Mouse (Mus musculus): ENCODE measurements around the gene Ifrd2. TPM values are rescaled to one million over a fixed set of nuclear protein-coding genes. Genes with fewer than 3 reads are reported as not detected.

The Ifrd2 gene
- total RNA-seq, 2 experiments from 2014 or later = 31.8 to 35.2 TPM

DNA sequence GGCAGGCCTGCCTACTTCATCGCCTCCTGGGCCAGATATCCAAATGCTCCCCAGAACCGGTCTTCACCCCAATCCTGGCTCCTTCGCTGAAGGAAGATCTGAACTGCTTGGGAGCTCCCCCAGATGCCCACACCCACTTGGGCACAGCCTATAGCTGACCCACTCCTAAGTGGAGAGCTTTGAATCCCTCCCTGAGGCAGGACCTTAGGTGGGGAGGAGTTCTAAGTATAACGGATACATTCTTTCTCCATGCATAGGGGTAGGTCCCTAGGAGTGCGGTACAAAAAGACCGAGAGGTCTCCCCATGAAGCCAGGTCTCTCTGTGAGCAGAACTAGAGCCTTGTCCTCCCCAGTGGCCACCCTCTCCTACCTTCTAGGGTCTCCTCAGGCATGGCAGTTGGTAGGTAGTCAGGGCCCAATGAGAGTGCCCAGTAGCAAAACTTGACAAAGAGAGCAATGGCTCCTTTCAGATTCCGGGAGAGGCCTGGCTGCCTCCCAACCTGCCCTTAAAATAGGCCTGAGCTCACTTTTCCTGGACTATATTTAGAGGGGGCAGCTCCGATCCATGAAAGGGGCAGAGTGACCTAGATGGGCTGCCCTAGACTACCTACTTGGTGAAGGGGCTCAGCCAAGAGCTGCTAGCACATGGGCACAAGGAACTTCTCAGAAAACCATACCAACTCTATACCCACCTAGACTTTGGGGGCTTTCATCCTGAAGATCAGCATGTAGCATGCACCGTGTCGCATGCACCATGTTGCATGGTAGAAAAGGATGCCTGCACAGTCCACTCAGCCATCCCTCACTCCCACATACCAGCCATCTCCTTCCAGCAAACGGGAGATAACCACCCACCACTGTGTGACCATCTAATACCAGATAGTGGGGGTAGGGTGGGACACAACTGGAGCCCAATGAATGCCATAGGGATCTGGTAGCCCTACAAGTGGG is 9.5 kb downstream of the Ifrd2 start:
- DNase-seq (ENCODE audit: low spot score in 2 of 2) = no peak

DNA sequence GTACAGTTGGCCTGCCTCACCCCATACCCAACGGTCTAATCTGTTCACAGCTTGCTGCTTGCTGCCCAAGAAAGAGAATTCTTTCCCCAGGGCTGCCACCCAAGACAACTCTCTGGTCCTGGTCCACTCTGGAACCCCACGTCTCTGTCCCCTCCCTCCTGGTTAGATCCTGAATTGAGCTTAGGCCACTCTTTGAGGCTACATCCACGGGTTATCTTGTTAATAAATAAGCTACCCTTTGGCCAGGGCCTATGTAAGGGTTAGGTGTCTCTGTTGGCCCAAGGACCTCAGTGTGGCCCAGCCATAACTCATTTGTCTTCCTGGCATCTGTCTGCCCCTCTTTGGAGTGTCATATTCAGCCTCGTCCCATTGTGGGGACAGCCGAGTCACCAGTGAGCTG is 10.9 kb downstream of the Ifrd2 start:
- no peak for DNase-seq (ENCODE audit: low spot score in 2 of 2)

DNA sequence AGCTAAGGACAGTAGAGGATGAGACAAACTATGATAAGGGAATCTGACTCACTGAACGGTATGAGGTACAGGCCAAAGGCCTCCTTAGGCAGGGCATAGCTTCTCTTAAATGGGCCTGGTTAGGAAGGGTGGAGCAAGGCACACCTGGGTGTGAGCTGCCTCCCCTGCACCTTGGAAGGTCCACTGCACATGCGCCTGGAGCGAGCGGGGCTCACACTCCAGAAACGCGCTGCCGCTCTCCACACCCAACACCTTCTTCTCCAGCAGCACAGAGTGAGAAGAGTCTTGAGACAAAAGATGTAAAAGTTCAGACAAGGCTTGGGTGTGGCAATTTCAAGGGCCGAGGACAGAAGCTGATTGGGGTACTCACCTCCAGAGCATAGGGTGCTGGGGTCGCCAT is 12.0 kb downstream of the Ifrd2 start:
- DNase-seq (ENCODE audit: low spot score in 2 of 2) = no peak

DNA sequence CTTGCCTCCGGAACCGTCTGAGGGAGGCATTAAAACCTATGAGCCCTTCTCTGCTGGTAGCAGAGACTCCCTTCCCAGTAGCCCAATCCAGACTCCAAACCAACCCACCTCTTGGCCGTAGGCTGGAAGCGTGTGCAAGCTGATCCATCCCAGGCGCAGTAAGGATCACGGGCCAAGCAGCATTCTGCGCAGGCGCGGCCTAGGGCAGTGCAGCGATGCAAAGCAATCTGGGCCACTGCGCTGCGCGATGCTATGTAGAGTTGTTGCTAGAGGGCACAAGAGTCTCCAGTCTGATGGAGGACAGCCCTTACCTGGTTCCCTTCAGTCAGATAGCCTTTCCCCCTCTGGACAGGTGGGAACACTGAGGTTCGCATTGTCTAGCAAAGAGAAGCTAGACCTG is 12.4 kb downstream of the Ifrd2 start:
- no peak for DNase-seq (ENCODE audit: low spot score in 2 of 2)

DNA sequence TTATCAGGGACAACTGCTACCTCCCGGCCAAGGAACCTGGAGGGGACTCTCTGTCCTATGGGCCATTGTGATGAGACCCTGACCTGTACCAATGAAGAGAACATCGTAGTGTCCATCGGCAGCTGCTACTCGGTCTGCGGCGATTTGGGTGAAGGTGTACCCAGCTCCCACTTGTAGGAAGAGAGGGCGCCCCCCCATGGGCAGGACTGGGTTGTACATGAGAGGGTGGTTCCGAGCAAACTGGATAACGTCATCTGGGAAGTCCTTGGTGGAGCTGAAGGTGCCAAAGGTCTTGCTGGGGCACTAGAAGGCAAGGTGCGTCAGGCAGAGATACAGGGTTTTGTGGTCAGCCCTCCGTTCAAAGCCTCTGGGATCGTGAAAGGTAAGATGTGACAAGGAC is 13.3 kb downstream of the Ifrd2 start:
- no peak for DNase-seq (ENCODE audit: low spot score in 2 of 2)

DNA sequence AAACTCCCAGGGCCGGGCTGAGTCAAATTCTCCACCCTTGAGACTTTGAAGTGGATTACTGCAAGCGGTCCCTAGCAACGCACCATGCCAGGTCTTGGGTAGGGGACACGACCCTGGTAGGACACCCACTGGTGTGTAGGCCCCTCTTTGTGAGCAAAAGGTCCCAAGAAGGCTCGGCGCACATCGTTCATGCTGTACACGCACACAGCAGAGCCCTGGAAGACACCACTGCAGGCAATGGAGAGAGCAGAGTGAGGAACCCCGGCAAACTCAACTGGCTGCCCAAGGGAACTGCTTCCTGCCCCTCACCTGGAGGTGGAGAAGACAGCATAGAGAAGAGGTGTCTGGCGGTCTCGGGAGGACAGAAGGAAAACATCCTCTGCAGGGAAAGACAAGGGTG is 13.8 kb downstream of the Ifrd2 start:
- no peak for DNase-seq (ENCODE audit: low spot score in 2 of 2)

DNA sequence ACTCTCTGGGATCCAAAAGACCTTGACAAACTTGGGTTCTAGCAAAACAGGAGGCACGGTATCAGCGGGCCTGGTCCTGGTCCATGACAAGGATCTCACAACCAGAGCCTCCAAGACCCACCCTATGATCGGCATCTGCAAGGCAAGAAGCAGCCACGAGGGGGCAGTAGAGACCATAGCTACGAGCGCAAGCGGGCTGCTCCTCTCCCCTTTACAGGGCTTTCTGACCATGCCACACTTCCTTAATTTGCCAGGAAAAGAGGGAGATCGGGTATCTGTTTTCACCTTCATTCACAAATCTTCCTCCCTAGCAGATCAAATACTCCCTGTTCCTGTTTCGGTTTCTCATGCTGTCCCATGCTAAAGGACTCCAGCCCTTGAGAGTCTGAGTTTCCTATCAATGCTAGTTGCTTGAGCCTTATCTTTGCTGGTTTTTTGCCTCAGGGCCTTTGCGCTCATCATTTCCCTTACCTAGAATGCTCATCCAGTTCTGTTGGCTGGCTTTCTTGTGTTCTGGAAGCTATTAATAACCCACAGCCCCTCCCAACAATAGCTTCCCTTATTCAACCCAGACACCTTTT is 14.7 kb downstream of the Ifrd2 start:
- peak; percentile 93 to 94 for DNase-seq (ENCODE audit: low spot score in 2 of 2)

DNA sequence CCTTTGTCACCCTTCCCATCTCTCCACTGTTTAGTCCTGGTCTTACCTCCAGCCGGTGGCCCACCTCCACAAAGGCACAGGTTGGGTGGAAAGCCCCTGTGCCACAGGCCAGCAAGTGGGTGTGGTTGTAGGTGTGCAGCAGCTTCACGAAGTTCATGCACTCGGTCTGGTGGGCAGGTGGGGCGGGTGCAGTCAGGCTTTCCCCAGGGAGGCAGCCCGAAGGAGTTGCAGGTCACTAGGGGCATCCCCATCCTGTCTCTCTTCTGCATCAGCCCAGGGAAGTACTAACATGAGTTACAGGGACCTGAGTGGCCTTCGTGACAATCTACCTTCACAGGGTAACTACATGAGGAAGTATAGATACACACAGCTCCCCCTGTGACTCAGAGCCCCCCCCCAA is 15.8 kb downstream of the Ifrd2 start:
- DNase-seq (ENCODE audit: low spot score in 2 of 2) = no peak

DNA sequence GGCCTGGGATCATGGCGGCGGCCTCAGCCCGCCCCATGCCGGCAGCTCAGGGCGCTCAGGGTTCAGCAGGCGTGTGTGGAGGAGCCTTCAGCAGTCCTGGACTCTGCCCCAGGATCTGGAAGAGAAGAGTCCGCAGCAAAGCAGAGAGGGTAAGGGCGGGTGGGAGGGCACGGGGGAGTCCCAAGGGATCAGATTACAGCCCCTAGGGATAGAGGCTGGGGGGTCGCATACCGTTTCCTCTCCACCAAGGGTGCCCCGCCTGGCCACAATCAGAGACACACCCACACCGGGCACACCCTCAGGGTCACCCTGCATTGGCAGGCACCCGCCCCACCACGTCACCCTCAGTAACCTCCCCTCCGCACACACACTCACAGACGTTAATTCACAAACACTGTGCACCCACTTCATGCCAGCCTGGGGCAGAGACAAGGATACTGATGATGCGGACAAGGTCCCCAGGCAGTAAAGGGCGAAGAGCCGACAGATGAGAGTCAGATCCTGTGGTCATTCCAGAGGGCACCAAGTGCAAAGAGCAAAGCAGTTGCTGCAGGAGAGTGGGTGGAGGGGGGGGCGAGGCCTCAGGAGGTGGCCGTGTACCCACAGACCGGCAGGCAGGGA is 17.7 kb downstream of the Ifrd2 start:
- DNase-seq (ENCODE audit: low spot score in 2 of 2) = no peak

DNA sequence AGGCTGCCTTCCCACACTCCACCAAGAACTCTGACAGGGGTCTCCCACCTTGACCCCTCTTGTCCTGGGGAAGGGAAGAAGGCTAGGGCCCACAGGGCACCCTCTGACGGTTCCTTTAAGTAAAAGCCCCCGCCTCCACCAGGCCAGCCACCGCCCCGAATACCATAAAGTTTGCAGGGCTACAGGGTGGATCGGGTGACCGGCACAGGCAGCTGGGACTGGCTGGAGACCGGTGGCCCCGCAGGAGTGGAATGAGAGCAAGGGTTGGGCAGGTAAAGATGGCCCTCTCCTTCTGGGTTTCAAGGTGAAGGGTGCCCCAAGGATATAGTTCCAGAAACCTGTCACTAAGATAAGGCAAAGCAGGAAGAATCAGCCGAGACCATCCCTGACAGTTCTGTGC is 19.1 kb downstream of the Ifrd2 start:
- DNase-seq (ENCODE audit: low spot score in 2 of 2) = peak in 1 of 2 experiments; percentile 56

DNA sequence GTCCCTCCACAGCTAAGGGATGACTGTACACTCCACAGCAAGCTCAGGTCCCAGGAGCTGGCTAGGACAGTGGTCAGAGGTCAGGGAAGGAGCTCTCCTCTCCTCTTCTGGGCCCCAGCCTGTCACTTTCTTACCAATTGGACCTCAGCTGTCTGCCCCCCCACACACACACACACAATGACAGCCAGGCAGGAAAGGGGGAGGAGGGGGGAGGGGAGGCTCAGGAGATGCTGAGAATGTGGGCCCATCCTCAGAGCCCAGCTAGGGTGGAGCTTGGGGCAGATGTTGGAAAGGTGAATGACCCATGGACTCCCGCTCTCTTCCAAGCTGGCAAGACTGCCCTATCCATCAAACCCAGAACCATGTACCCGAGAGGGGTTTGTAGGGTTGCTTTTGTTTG is 19.6 kb downstream of the Ifrd2 start:
- DNase-seq (ENCODE audit: low spot score in 2 of 2) = no peak

DNA sequence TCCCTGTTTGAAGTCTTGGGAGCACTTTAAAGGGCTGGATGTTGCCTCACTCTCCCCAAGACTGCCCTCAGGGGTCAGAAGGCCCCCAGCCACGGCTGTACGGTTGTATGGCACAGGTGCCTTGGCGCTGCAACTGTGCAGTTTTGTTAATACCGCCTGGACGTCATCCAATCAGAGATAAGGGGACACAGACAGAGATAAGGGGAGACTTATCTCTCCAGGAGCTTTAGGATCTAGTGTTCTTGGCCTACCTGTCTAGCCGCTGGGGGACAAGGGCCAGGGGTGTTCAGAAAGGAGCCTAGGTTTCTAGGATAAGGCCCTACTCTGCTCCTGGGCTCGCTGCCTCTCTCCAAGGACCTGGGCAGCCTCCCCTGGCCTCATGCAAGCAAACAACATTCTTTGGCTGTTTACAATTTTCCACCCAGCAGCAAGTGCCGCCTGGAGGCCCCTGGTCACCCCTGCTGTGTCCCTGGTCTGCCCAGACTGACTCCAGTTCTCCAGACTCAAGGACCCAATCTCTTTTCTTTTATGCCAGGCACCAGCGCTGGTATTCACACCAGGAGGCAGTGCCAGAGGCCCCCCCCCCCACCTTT is 20.3 kb downstream of the Ifrd2 start:
- no peak for DNase-seq (ENCODE audit: low spot score in 2 of 2)

DNA sequence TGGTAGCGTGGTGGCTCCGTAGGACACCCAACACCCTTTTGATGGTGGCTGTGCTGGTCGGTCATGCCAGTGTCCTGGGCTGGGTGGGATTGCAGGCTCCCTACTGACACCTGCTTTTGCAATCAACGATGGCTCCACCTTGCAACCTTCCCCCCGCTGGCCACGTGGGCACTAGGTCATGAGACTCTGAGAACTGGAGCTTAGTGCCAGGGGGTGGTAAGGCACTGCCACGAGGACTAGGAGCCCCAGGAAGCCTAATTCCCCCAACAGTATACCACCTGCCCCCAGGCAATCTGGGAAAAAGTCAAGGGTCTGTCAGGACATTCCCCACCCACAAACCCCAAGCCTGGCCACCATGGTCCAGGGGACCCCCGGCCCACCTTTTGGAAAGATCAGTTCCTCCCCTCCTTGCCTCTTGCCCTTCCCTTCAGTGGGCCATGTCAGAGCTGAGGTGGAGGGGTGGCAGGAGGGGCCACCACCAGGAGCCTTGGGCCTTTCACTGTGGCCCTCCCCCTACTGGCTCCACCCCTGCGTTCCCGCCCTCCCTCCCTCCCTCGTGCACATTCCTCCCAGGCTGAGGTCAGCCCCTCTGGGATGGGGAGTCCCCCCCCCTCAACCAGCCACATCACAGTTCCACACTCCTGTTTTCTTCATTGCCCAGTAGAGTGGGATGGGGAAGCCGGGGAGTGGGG is 21.4 kb downstream of the Ifrd2 start, which contains the start of gene Sema3b:
Sema3b (minus strand) TSS at position 489 of the 692 bp plus-strand sequence.
- peak in 1 of 2 experiments; percentile 60 for DNase-seq (ENCODE audit: low spot score in 2 of 2)

DNA sequence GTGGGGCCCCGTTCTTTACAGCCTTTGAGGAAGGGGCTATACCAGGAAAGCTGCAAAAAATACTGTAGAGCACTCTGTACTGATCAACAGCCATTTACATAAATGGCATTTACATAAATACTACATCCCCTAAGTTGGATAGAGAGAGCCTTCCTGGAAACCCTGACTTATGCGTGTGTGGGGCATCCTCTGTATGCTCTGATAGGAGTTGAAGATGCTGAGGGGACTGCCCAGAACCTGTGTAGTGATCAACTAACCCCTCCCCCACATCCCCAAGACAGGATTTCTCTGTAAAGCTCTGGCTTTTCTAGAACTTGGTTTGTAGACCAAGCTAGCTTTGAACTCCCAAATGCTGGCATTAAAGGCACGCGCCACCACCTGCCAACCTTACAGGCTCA is 22.0 kb downstream of the Ifrd2 start:
- DNase-seq (ENCODE audit: low spot score in 2 of 2) = no peak

DNA sequence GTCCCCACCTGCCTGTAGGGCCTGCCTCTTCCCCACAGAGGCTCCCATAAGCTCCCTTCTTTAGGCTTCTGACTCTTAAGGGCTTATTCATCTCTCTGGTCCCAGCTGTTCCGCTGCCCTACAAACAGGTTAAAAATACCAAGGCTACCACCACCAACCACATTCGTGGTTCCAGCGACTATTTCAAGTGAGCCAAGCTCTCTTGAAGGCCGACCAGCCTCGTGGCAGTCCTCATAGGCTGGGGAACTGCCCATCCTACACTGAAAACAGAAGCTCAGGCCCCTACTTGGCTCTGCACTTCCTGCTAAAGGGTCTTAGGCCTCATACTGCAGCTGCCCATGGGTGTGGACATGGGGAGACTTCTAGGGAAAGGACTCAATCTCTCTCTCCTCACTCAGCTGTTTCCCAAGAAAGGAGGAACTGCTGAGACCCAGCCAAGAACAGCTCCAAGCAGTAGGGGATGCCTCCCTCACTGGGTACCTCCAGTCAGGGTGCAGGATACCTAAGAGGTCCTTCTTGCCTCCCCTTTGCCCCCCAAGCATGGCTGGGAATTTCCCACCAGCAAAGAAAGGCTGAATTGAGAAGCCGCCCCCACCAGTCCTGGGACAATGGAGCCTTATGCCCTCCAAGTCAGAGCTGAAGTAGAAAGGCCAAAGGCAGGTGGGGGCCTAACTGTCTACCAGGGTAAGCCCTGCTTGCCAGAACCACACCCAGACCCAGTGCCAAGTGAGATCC is 24.2 kb downstream of the Ifrd2 start:
- DNase-seq (ENCODE audit: low spot score in 2 of 2) = no peak

DNA sequence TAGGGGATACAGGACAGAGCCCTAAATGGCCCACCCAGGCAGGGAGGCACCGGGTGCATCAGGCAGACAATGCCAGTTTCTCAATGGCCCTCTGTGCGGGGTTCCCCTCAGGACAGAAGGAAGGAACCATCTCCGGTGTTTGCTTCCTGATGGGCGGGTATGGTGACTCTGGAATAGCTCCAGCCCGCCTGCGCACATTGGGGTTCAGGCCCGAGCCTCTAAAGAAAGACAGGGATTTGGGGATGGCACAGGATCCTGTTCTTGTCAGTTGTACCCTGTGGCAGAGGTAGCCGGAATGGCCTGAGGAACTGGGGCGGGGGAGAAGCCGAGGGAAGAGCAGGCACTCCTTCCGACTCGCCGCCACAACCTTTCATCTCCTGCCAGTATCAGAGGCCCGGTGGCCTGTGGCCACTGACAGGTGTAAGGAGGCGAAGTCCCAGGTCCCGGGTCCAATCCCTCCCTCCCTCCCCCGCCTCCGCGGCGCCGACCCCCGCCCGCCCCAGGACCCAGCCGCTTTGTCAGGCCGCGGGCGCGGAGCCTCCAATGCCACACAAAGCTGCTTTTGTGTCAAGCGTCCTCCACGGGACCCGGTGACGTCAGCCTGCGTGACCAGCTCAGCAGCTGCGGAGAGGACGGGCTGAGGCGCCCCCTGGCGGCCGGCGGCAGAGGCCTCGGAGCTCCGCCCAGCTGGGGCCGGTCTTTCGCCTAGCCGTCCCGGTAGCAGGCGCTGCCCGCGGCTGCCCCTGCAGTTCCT is 24.9 kb downstream of the Ifrd2 start:
- peak; percentile 99 to 100 for DNase-seq (ENCODE audit: low spot score in 2 of 2)

DNA sequence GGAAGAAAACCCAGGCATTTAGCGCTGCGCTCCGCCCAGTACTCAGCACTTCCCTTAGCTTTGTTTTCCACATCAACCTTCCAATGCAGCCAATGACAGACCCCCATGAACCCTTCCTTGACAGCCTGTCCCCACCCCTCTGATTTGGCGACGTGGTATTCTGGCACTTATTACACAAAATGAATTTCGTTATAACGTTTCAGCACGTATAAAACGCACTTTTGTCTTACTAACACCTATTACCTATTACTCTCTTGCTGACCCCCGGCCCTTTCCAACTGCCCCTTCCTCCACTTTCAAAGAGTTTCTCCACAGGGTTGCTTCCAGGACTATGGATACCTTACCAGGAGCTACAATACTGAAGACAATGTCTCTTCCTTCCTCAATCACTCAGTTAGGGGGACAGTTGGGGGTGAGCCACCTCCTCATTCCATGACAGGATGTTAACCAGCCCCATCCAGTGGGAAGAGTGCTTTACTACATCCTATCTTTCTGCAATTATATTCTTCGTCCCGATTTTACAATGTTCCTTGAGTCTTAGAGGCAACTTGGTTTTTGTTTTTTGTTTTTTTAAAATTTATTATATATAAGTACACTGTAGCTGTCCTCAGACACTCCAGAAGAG is 25.6 kb downstream of the Ifrd2 start:
- DNase-seq (ENCODE audit: low spot score in 2 of 2) = peak in 1 of 2 experiments; percentile 58

DNA sequence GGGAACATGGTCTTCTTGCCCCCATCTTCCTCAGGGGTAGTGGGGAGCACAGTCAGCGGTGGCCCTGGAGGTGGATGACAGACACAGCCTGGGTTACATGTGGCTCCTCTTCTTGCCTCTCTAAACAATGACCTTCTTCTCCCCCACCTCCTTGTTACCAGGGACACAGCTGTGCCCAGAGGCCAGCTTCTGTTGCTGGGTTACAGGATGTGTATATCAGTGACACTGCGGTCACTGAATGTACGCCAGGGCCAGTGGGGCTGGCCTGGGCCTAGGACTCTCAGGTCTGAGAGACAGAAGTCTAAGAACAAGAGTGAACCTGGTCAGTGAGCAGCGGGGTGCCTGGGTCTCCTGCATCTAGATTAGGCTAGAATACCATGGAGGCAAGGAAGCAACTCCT is 27.6 kb downstream of the Ifrd2 start:
- DNase-seq (ENCODE audit: low spot score in 2 of 2) = no peak

DNA sequence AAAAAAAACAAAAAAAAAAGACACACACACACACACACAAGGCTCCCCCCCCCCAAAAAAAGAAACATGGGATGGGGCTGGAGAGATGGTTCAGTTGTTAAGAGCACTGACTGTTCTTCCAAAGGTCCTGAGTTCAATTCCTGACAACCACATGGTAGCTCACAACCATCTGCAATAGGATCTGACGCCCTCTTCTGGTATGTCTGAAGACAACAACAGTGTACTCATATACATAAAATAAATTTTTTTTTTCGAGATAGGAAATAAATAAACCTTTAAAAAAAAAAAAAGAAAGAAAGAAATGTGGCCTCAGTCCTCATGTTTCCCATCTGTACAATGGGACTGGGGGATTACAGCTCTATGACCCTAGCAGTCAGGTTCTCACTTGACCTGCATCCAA is 30.0 kb downstream of the Ifrd2 start:
- no peak for DNase-seq (ENCODE audit: low spot score in 2 of 2)
